8 mouse cellular contexts compared by ENCODE assay signal in genomic region chr17:22361101-22361781, GRCm38 (mm10). TPM values are rescaled to one million over a fixed set of nuclear protein-coding genes. Genes with fewer than 3 reads are reported as not detected.
A peak's percentile ranks its signal among the peaks of the same experiment; 100 is the strongest.
DNase-seq lines count a peak whose midpoint lies in the region; ATAC-seq and TF ChIP-seq lines count a peak whose summit lies in the region.
"Not testable (repeated sequence)": the region's sequence is repeated elsewhere in the genome, so short reads cannot be mapped to it uniquely, and the experiment has no call there.

TSS of gene Zfp944 (minus strand) at chr17:22361400.
TSS of gene Zfp758 (plus strand) at chr17:22361453.

- WGBS in hindbrain, embryonic 12.5 days: under 1% methylated on average over 31 of the region's 43 CpGs
- WGBS in lung, postnatal 0 days: under 1% methylated on average over 26 of the region's 43 CpGs

- H3K4me1 ChIP-seq in hindbrain, embryonic 12.5 days: peaks cover 14% of the 10 kb centered on the region
- H3K4me1 ChIP-seq in lung, postnatal 0 days (ENCODE audit: insufficient read depth, low read depth, low read length): not testable (repeated sequence)

- H3K4me3 ChIP-seq in hindbrain, embryonic 12.5 days: peak within 1 kb of the TSS; percentile 60
- peak within 1 kb of the TSS; percentile 56 for H3K4me3 ChIP-seq in lung, postnatal 0 days (ENCODE audit: low read depth, low read length)

- peak; percentile 73 for DNase-seq in Muller cell, postnatal 12 days (ENCODE audit: inconsistent ontology term)
- DNase-seq in cerebellum, postnatal 10 days: peak; percentile 52 to 63
- peak; percentile 24 to 26 for DNase-seq in frontal cortex, postnatal 14 days (ENCODE audit: low spot score in 2 of 2)
- peak; percentile 51 to 55 for DNase-seq in layer of hippocampus, postnatal 10 days (ENCODE audit: low spot score in 2 of 2)
- DNase-seq in lung, postnatal 0 days (ENCODE audit: low spot score): peak; percentile 62
- DNase-seq in ovary, postnatal 10 days (ENCODE audit: low spot score): peak; percentile 29
- DNase-seq in thymus, postnatal 10 days (ENCODE audit: low spot score in 2 of 2): peak; percentile 14 to 19

- H3K4me2 ChIP-seq in hindbrain, embryonic 12.5 days (replicated peaks): peak within 1 kb of the TSS; percentile 58
- H3K4me2 ChIP-seq in lung, postnatal 0 days (replicated peaks; ENCODE audit: low read depth, low read length): peak within 1 kb of the TSS; percentile 58

- TF ChIP-seq EP300 in lung, postnatal 0 days (IDR thresholded peaks at IDR 0.05): not testable (repeated sequence)

- TF ChIP-seq CTCF in lung, postnatal 0 days (IDR thresholded peaks at IDR 0.05): not testable (repeated sequence)

- peak; percentile 98 for ATAC-seq in hindbrain, embryonic 12.5 days (ENCODE audit: low FRiP score)
- peak; percentile 99 for ATAC-seq in lung, postnatal 0 days

- peaks cover 20% of the 10 kb centered on the region; the same call in 1 of the 2 replicates for H3K36me3 ChIP-seq in hindbrain, embryonic 12.5 days
- not testable (repeated sequence) for H3K36me3 ChIP-seq in lung, postnatal 0 days (ENCODE audit: insufficient read depth, low read length)

- peak within 1 kb of the TSS; percentile 80 for H3K27ac ChIP-seq in hindbrain, embryonic 12.5 days
- H3K27ac ChIP-seq in lung, postnatal 0 days (ENCODE audit: low read length): peak within 1 kb of the TSS; percentile 89

- peak within 1 kb of the TSS; percentile 77 for H3K9ac ChIP-seq in hindbrain, embryonic 12.5 days
- H3K9ac ChIP-seq in lung, postnatal 0 days (replicated peaks; ENCODE audit: low read depth): peak within 1 kb of the TSS; percentile 63

- peaks cover 12% of the 10 kb centered on the region for H3K9me3 ChIP-seq in hindbrain, embryonic 12.5 days (replicated peaks)
- not testable (repeated sequence) for H3K9me3 ChIP-seq in lung, postnatal 0 days (ENCODE audit: low read length)

- not testable (repeated sequence) for H3K27me3 ChIP-seq in hindbrain, embryonic 12.5 days; lung, postnatal 0 days (replicated peaks; ENCODE audit: insufficient read depth, low read length)

RNA-seq across cellular contexts. Expression of gene Zfp944, which starts in this region (rescaled TPM):
- 14.4 and 15.7 TPM in 2 replicates for polyA plus RNA-seq in hindbrain, embryonic 12.5 days (2016; fragmentation: Nextera tagmentation; extraction: Ambion mirVana)
- 10 to 100 TPM; 10.1 to 10.7 TPM for total RNA-seq in layer of hippocampus, postnatal 10 days (2021)
- 8.5 and 9.1 TPM in 2 replicates for polyA plus RNA-seq in lung, postnatal 0 days (2015; fragmentation: Nextera tagmentation; extraction: Ambion mirVana)

RNA-seq across cellular contexts. Expression of gene Zfp758, which starts in this region (rescaled TPM):
- polyA plus RNA-seq in hindbrain, embryonic 12.5 days (2016; fragmentation: Nextera tagmentation; extraction: Ambion mirVana): 10.1 and 12.9 TPM in 2 replicates
- total RNA-seq in layer of hippocampus, postnatal 10 days (2021): 10 to 100 TPM; 10.4 to 11.3 TPM
- polyA plus RNA-seq in lung, postnatal 0 days (2015; fragmentation: Nextera tagmentation; extraction: Ambion mirVana): 7.4 and 8.5 TPM in 2 replicates

Comparison
In these comparisons a context has a peak if more than half of its experiments do, and no peak if none do; other contexts are left out.
1. Peak in every context shown above with its lines: DNase-seq, ATAC-seq, H3K4me3 ChIP-seq and H3K27ac ChIP-seq.
2. DNase-seq: peak in every context shown above with its lines; median percentile 73 in Muller cell, postnatal 12 days; 62 in lung, postnatal 0 days; 58 in cerebellum, postnatal 10 days; 53 in layer of hippocampus, postnatal 10 days; 29 in ovary, postnatal 10 days; 25 in frontal cortex, postnatal 14 days; 16 in thymus, postnatal 10 days.